Mouse (Mus musculus) stomach, embryonic 14.5 days (tissue): ENCODE measurements around the gene Scamp1. TPM values are rescaled to one million over a fixed set of nuclear protein-coding genes. Genes with fewer than 3 reads are reported as not detected.

Experiments used
- ATAC-seq: fragments of 200-750 bp; cut with Nextera tagmentation; 2 replicates; pipeline ENCODE4 v1.8.0; 2017; ENCODE audit warnings: low read depth, moderate TSS enrichment; ENCODE audit not compliant: insufficient number of reproducible peaks, insufficient read depth, low FRiP score
- H3K27ac ChIP-seq: fragments of 300-500 bp; sonication (generic); 2 replicates; pipeline ENCODE4 v1.5.1; 2014; ENCODE audit warnings: mild to moderate bottlenecking, low read length, moderate library complexity, mixed read lengths
- H3K27me3 ChIP-seq: fragments of 300-500 bp; sonication (generic); 2 replicates; pipeline ENCODE4 v1.6.1; 2014; ENCODE audit warnings: low read length, control low read depth, mixed read lengths; ENCODE audit not compliant: control insufficient read depth, insufficient read depth
- H3K36me3 ChIP-seq: fragments of 300-500 bp; sonication (generic); 2 replicates; pipeline ENCODE4 v1.6.1; 2014; ENCODE audit warnings: mild to moderate bottlenecking, control low read depth, low read length, moderate library complexity, mixed read lengths; ENCODE audit not compliant: control insufficient read depth, insufficient read depth
- H3K4me1 ChIP-seq: fragments of 300-500 bp; sonication (generic); 2 replicates; pipeline ENCODE4 v1.6.1; 2014; ENCODE audit warnings: low read length, control low read depth, mixed read lengths; ENCODE audit not compliant: control insufficient read depth, insufficient read depth
- H3K4me2 ChIP-seq: fragments of 300-500 bp; sonication (generic); replicated peaks from 2 replicates; pipeline ENCODE4 v1.6.1; 2014; ENCODE audit warnings: low read depth, low read length, control low read depth
- H3K4me3 ChIP-seq: fragments of 300-500 bp; sonication (generic); 2 replicates; pipeline ENCODE4 v1.5.1; 2014; ENCODE audit warnings: low read depth, low read length, control low read depth
- H3K9ac ChIP-seq: fragments of 300-500 bp; sonication (generic); replicated peaks from 2 replicates; pipeline ENCODE4 v1.6.1; 2014; ENCODE audit warnings: low read depth, mild to moderate bottlenecking, control low read depth, low read length, moderate library complexity, mixed read lengths
- H3K9me3 ChIP-seq: fragments of 300-500 bp; sonication (generic); 2 replicates; pipeline ENCODE4 v1.6.1; 2016; ENCODE audit warnings: low read depth, low read length, control low read depth; ENCODE audit not compliant: control insufficient read depth
- WGBS: fragments of 180-500 bp; shearing (Covaris S2); extraction: QIAGEN DNeasy Blood & Tissue Kit; methylation state at CpG from one replicate; pipeline ENCODE4 v1.1.7; 2014; 5-methylcytosine and 5-hydroxymethylcytosine counted together
- polyA plus RNA-seq: library from polyadenylated mRNA; unstranded; fragments of >200 nt; fragmentation: Nextera tagmentation; extraction: Ambion mirVana; gene quantifications from 2 replicates; pipeline ENCODE4 v1.2.1, GENCODE M21; 2014

The Scamp1 gene
- polyA plus RNA-seq, 1 experiment from 2014 or later = 36.5 TPM

GRCm38 (mm10) chr13:94295922-94296321 is 10.3 kb upstream of the Scamp1 start:
- ATAC-seq = no peak
- 76% methylated on average over 8 of the region's 8 CpGs for WGBS

GRCm38 (mm10) chr13:94294886-94295285 is 9.2 kb upstream of the Scamp1 start:
- Histone ChIP-seq H3K9ac (no peak overlapping the region), H3K27me3 (no peaks in the 10 kb centered on the region), H3K36me3 (no peaks in the 10 kb centered on the region), H3K4me2 (no peak overlapping the region), H3K27ac (no peak overlapping the region), H3K9me3 (no peaks in the 10 kb centered on the region), H3K4me3 (no peak overlapping the region), H3K4me1 (no peaks in the 10 kb centered on the region)
- 46% methylated on average over 3 of the region's 3 CpGs for whole genome bisulfite sequencing
- no peak for ATAC-seq

More at GRCm38 (mm10) chr13:94295922-94296321, 10.3 kb upstream of the Scamp1 start:
- no peak overlapping the region for H3K27ac ChIP-seq
- H3K4me1 ChIP-seq = no peaks in the 10 kb centered on the region
- H3K36me3 ChIP-seq = no peaks in the 10 kb centered on the region
- H3K4me3 ChIP-seq = no peak overlapping the region
- H3K9me3 ChIP-seq = no peaks in the 10 kb centered on the region
- H3K9ac ChIP-seq = no peak overlapping the region
- no peak overlapping the region for H3K4me2 ChIP-seq
- no peaks in the 10 kb centered on the region for H3K27me3 ChIP-seq

- no peak overlapping the region for H3K9ac ChIP-seq
- H3K27me3 ChIP-seq = no peaks in the 10 kb centered on the region
- no peaks in the 10 kb centered on the region for H3K9me3 ChIP-seq
- no peaks in the 10 kb centered on the region for H3K36me3 ChIP-seq
- H3K27ac ChIP-seq = no peak overlapping the region
- ATAC-seq = no peak
- 71% methylated on average over 10 of the region's 10 CpGs for WGBS
- H3K4me1 ChIP-seq = no peaks in the 10 kb centered on the region
- no peak overlapping the region for H3K4me3 ChIP-seq
- H3K4me2 ChIP-seq = no peak overlapping the region
Measured at GRCm38 (mm10) chr13:94293911-94294310, 8.3 kb upstream of the Scamp1 start.

- Histone ChIP-seq H3K36me3 (no peaks in the 10 kb centered on the region), H3K4me2 (peak overlapping the region; percentile 82), H3K4me1 (0 out of 2 replicates have a peak, but pooled peaks cover 3% of the 10 kb centered on the region), H3K27me3 (no peaks in the 10 kb centered on the region), H3K27ac (peak overlapping the region; percentile 67; the same call in 1 of the 2 replicates), H3K9ac (no peak overlapping the region), H3K9me3 (no peaks in the 10 kb centered on the region), H3K4me3 (peak overlapping the region; percentile 94; the same call in 1 of the 2 replicates)
- no peak for ATAC-seq
- WGBS = 46% methylated on average over 5 of the region's 5 CpGs
Measured at GRCm38 (mm10) chr13:94286195-94286594, 538 bp upstream of the Scamp1 start.

- peak overlapping the region; percentile 67 for H3K27ac ChIP-seq
- no peaks in the 10 kb centered on the region for H3K36me3 ChIP-seq
- H3K4me1 ChIP-seq = 0 out of 2 replicates have a peak, but pooled peaks cover 3% of the 10 kb centered on the region
- ATAC-seq = peak; percentile 66
- peak overlapping the region; percentile 81 for H3K9ac ChIP-seq
- H3K9me3 ChIP-seq = no peaks in the 10 kb centered on the region
- peak overlapping the region; percentile 94 for H3K4me3 ChIP-seq
- under 1% methylated on average over 55 of the region's 65 CpGs for WGBS
- peak overlapping the region; percentile 82 for H3K4me2 ChIP-seq
- H3K27me3 ChIP-seq = no peaks in the 10 kb centered on the region
Measured at GRCm38 (mm10) chr13:94284543-94285269, 951 bp downstream of the Scamp1 start.

GRCm38 (mm10) chr13:94279420-94279819 is 6.2 kb downstream of the Scamp1 start:
- Histone ChIP-seq H3K4me1 (no peaks in the 10 kb centered on the region), H3K9me3 (no peaks in the 10 kb centered on the region), H3K4me3 (no peak overlapping the region), H3K4me2 (no peak overlapping the region), H3K27ac (no peak overlapping the region), H3K27me3 (no peaks in the 10 kb centered on the region), H3K9ac (no peak overlapping the region), H3K36me3 (no peaks in the 10 kb centered on the region)
- no peak for ATAC-seq
- 47% methylated on average over 5 of the region's 5 CpGs for WGBS

GRCm38 (mm10) chr13:94271284-94271683 is 14.4 kb downstream of the Scamp1 start:
- Histone ChIP-seq H3K4me3 (no peak overlapping the region), H3K27ac (no peak overlapping the region), H3K4me1 (0 out of 2 replicates have a peak, but pooled peaks cover 8% of the 10 kb centered on the region), H3K36me3 (no peaks in the 10 kb centered on the region), H3K9me3 (no peaks in the 10 kb centered on the region), H3K4me2 (no peak overlapping the region), H3K9ac (no peak overlapping the region), H3K27me3 (no peaks in the 10 kb centered on the region)
- 86% methylated on average over 6 of the region's 6 CpGs for WGBS
- no peak for ATAC-seq

- H3K27me3 ChIP-seq = no peaks in the 10 kb centered on the region
- H3K36me3 ChIP-seq = no peaks in the 10 kb centered on the region
- H3K9ac ChIP-seq = no peak overlapping the region
- no peak overlapping the region for H3K4me2 ChIP-seq
- 0 out of 2 replicates have a peak, but pooled peaks cover 8% of the 10 kb centered on the region for H3K4me1 ChIP-seq
- WGBS = 60% methylated on average over 7 of the region's 7 CpGs
- H3K9me3 ChIP-seq = no peaks in the 10 kb centered on the region
- no peak overlapping the region for H3K4me3 ChIP-seq
- no peak for ATAC-seq
- H3K27ac ChIP-seq = no peak overlapping the region
Measured at GRCm38 (mm10) chr13:94268201-94268600, 17.5 kb downstream of the Scamp1 start.
